Mouse (Mus musculus) limb, embryonic 13.5 days (tissue): ENCODE results near the gene Ager. TPM values are rescaled to one million over a fixed set of nuclear protein-coding genes. Genes with fewer than 3 reads are reported as not detected.

Experiments
- ATAC-seq: fragments of 200-750 bp; cut with Nextera tagmentation; 2 replicates; pipeline ENCODE4 v1.8.0; 2017; ENCODE audit warnings: low read depth, moderate number of reproducible peaks, moderate TSS enrichment; ENCODE audit not compliant: low FRiP score
- H3K27ac ChIP-seq: fragments of 300-500 bp; sonication (generic); 2 replicates; pipeline ENCODE4 v1.5.1; 2015; ENCODE audit warnings: inconsistent platforms, mild to moderate bottlenecking, moderate library complexity
- H3K27me3 ChIP-seq: fragments of 300-500 bp; sonication (generic); 2 replicates; pipeline ENCODE4 v1.6.1; 2015; ENCODE audit warnings: mild to moderate bottlenecking, inconsistent platforms
- H3K36me3 ChIP-seq: fragments of 300-500 bp; sonication (generic); 2 replicates; pipeline ENCODE4 v1.6.1; 2015; ENCODE audit warnings: inconsistent platforms, mild to moderate bottlenecking, moderate library complexity
- H3K4me1 ChIP-seq: fragments of 300-500 bp; sonication (generic); 2 replicates; pipeline ENCODE4 v1.6.1; 2015; ENCODE audit warnings: inconsistent platforms
- H3K4me2 ChIP-seq: fragments of 300-500 bp; sonication (generic); replicated peaks from 2 replicates; pipeline ENCODE4 v1.6.1; 2015; ENCODE audit warnings: inconsistent platforms, mild to moderate bottlenecking, moderate library complexity
- H3K4me3 ChIP-seq: fragments of 300-500 bp; sonication (generic); 2 replicates; pipeline ENCODE4 v1.5.1; 2015; ENCODE audit warnings: moderate library complexity, mild to moderate bottlenecking, inconsistent platforms
- H3K9ac ChIP-seq: fragments of 300-500 bp; sonication (generic); 2 replicates; pipeline ENCODE4 v1.6.1; 2015; ENCODE audit warnings: mild to moderate bottlenecking, inconsistent platforms
- H3K9me3 ChIP-seq: fragments of 300-500 bp; sonication (generic); 2 replicates; pipeline ENCODE4 v1.6.1; 2016; ENCODE audit warnings: inconsistent platforms
- WGBS: fragments of 180-500 bp; shearing (Covaris S2); methylation state at CpG from one replicate; pipeline ENCODE4 v1.1.7; 2015; 5-methylcytosine and 5-hydroxymethylcytosine counted together
- polyA plus RNA-seq: library from polyadenylated mRNA; unstranded; fragments of >200 nt; fragmentation: Nextera tagmentation; extraction: Ambion mirVana; gene quantifications from 2 replicates; pipeline ENCODE4 v1.2.1, GENCODE M21; 2015

The Ager gene
- polyA plus RNA-seq, 1 experiment from 2014 or later: 3.5 TPM

- Histone ChIP-seq H3K9me3 (no peaks in the 10 kb centered on the region), H3K27me3 (peaks cover 7% of the 10 kb centered on the region; the same call in 1 of the 2 replicates), H3K36me3 (no peaks in the 10 kb centered on the region), H3K4me1 (peaks cover 25% of the 10 kb centered on the region), H3K9ac (peak overlapping the region; percentile 51), H3K4me2 (peak overlapping the region; percentile 38; the same call in 1 of the 2 replicates), H3K4me3 (no peak overlapping the region), H3K27ac (peak overlapping the region; percentile 77)
- 18% methylated on average over 11 of the region's 11 CpGs for WGBS
- peak; percentile 33 for ATAC-seq
Observed at GRCm38 (mm10) chr17:34640778-34641601, 43.3 kb downstream of the Ager start.

- Histone ChIP-seq H3K9me3 (no peaks in the 10 kb centered on the region), H3K4me2 (no peak overlapping the region), H3K4me1 (peaks cover 32% of the 10 kb centered on the region), H3K9ac (no peak overlapping the region), H3K4me3 (no peak overlapping the region), H3K36me3 (no peaks in the 10 kb centered on the region), H3K27ac (no peak overlapping the region), H3K27me3 (peaks cover 2% of the 10 kb centered on the region; the same call in 1 of the 2 replicates)
- ATAC-seq: no peak
- 66% methylated on average over 3 of the region's 3 CpGs for WGBS
Observed at GRCm38 (mm10) chr17:34641945-34642344, 44.3 kb downstream of the Ager start.

- WGBS: 90% methylated on average over 4 of the region's 4 CpGs
Observed at GRCm38 (mm10) chr17:34643379-34643778, 45.7 kb downstream of the Ager start.

GRCm38 (mm10) chr17:34643944-34644343, 46.3 kb downstream of the Ager start:
- ATAC-seq: no peak
- no peak overlapping the region for H3K4me2 ChIP-seq
- 84% methylated on average over 10 of the region's 10 CpGs for WGBS
- no peak overlapping the region for H3K9ac ChIP-seq
- no peaks in the 10 kb centered on the region for H3K27me3 ChIP-seq
- H3K4me1 ChIP-seq: peaks cover 43% of the 10 kb centered on the region
- H3K4me3 ChIP-seq: no peak overlapping the region
- no peak overlapping the region for H3K27ac ChIP-seq
- H3K9me3 ChIP-seq: no peaks in the 10 kb centered on the region
- peaks cover 6% of the 10 kb centered on the region for H3K36me3 ChIP-seq

More at GRCm38 (mm10) chr17:34643379-34643778, 45.7 kb downstream of the Ager start:
- Histone ChIP-seq H3K4me3 (no peak overlapping the region), H3K9me3 (no peaks in the 10 kb centered on the region), H3K27ac (no peak overlapping the region), H3K4me1 (peaks cover 41% of the 10 kb centered on the region), H3K27me3 (no peaks in the 10 kb centered on the region), H3K36me3 (peaks cover under 1% of the 10 kb centered on the region; the same call in 1 of the 2 replicates), H3K9ac (no peak overlapping the region), H3K4me2 (no peak overlapping the region)
- no peak for ATAC-seq

GRCm38 (mm10) chr17:34644608-34645007, 46.9 kb downstream of the Ager start, which contains the start of gene Fkbpl:
Gene Fkbpl (plus strand): TSS chr17:34644764.
- ATAC-seq: peak; percentile 80
- H3K9ac ChIP-seq: peak within 1 kb of the TSS; percentile 79
- H3K27ac ChIP-seq: no peak within 1 kb of the TSS
- peaks cover 43% of the 10 kb centered on the region for H3K4me1 ChIP-seq
- H3K27me3 ChIP-seq: no peaks in the 10 kb centered on the region
- H3K4me3 ChIP-seq: peak within 1 kb of the TSS; percentile 98
- no peaks in the 10 kb centered on the region for H3K9me3 ChIP-seq
- WGBS: under 1% methylated on average over 16 of the region's 16 CpGs
- peaks cover 13% of the 10 kb centered on the region for H3K36me3 ChIP-seq
- peak within 1 kb of the TSS; percentile 81 for H3K4me2 ChIP-seq

GRCm38 (mm10) chr17:34645256-34645829, 47.7 kb downstream of the Ager start:
- Histone ChIP-seq H3K27me3 (no peaks in the 10 kb centered on the region), H3K9me3 (no peaks in the 10 kb centered on the region), H3K4me3 (peak overlapping the region; percentile 98), H3K4me1 (peaks cover 41% of the 10 kb centered on the region), H3K9ac (peak overlapping the region; percentile 79), H3K36me3 (peaks cover 20% of the 10 kb centered on the region), H3K27ac (no peak overlapping the region), H3K4me2 (peak overlapping the region; percentile 81)
- ATAC-seq: no peak
- WGBS: 50% methylated on average over 10 of the region's 10 CpGs

- peaks cover 35% of the 10 kb centered on the region for H3K4me1 ChIP-seq
- H3K36me3 ChIP-seq: peaks cover 27% of the 10 kb centered on the region
- 89% methylated on average over 30 of the region's 30 CpGs for WGBS
- ATAC-seq: no peak
- H3K27me3 ChIP-seq: no peaks in the 10 kb centered on the region
- no peak overlapping the region for H3K27ac ChIP-seq
- H3K9me3 ChIP-seq: no peaks in the 10 kb centered on the region
- H3K4me2 ChIP-seq: peak overlapping the region; percentile 81
- no peak overlapping the region for H3K9ac ChIP-seq
- H3K4me3 ChIP-seq: peak overlapping the region; percentile 98
Observed at GRCm38 (mm10) chr17:34645831-34646511, 48.3 kb downstream of the Ager start.

GRCm38 (mm10) chr17:34646906-34647787, 49.5 kb downstream of the Ager start, which contains the start of gene Atf6b:
Gene Atf6b (plus strand): TSS chr17:34647146.
- Histone ChIP-seq H3K4me3 (peak within 1 kb of the TSS; percentile 98), H3K4me1 (peaks cover 28% of the 10 kb centered on the region), H3K4me2 (peak within 1 kb of the TSS; percentile 93), H3K27me3 (no peaks in the 10 kb centered on the region), H3K9ac (peak within 1 kb of the TSS; percentile 89), H3K27ac (0 out of 2 replicates have a peak within 1 kb of the TSS, but pooled peaks have one; percentile 55), H3K36me3 (peaks cover 38% of the 10 kb centered on the region), H3K9me3 (no peaks in the 10 kb centered on the region)
- peak; percentile 96 for ATAC-seq
- WGBS: under 1% methylated on average over 65 of the region's 66 CpGs

- no peak overlapping the region for H3K27ac ChIP-seq
- ATAC-seq: no peak
- H3K9ac ChIP-seq: 0 out of 2 replicates have a peak overlapping the region, but pooled peaks have one; percentile 89
- H3K4me2 ChIP-seq: peak overlapping the region; percentile 93
- no peaks in the 10 kb centered on the region for H3K27me3 ChIP-seq
- H3K9me3 ChIP-seq: no peaks in the 10 kb centered on the region
- 82% methylated on average over 16 of the region's 16 CpGs for WGBS
- H3K4me3 ChIP-seq: peak overlapping the region; percentile 98
- peaks cover 50% of the 10 kb centered on the region for H3K36me3 ChIP-seq
- peaks cover 28% of the 10 kb centered on the region for H3K4me1 ChIP-seq
Observed at GRCm38 (mm10) chr17:34648141-34648890, 50.7 kb downstream of the Ager start.

- Histone ChIP-seq H3K9me3 (no peaks in the 10 kb centered on the region), H3K4me3 (no peak overlapping the region), H3K27me3 (no peaks in the 10 kb centered on the region), H3K4me2 (no peak overlapping the region), H3K4me1 (peaks cover 28% of the 10 kb centered on the region), H3K27ac (no peak overlapping the region), H3K36me3 (peaks cover 58% of the 10 kb centered on the region), H3K9ac (no peak overlapping the region)
- no peak for ATAC-seq
- 88% methylated on average over 18 of the region's 18 CpGs for WGBS
Observed at GRCm38 (mm10) chr17:34649106-34649864, 51.6 kb downstream of the Ager start.
